Mouse (Mus musculus) thymus, adult 2 months (tissue): ENCODE results near the gene Csnka2ip.

Experiments
- CTCF ChIP-seq: fragments of 200-500 bp; IDR thresholded peaks from 2 replicates; pipeline ENCODE4 v1.5.1; 2012; ENCODE audit warnings: mild to moderate bottlenecking, control low read depth, low read length, moderate library complexity, borderline replicate concordance; ENCODE audit not compliant: control insufficient read depth, poor library complexity, insufficient read depth; ENCODE audit errors: extremely low read depth
- POLR2A ChIP-seq: fragments of 200-500 bp; IDR thresholded peaks from 2 replicates; pipeline ENCODE4 v1.6.1; 2012; ENCODE audit warnings: mild to moderate bottlenecking, low read length, control low read depth, moderate library complexity; ENCODE audit not compliant: control insufficient read depth, poor library complexity, insufficient read depth; ENCODE audit errors: extremely low read depth

GRCm38 (mm10) chr16:64586262-64586619 lies 16.0 kb downstream of the Csnka2ip start:
- TF ChIP-seq CTCF: no peak
- no peak for TF ChIP-seq POLR2A
